Mouse (Mus musculus): ENCODE results near the gene Tiprl. TPM values are rescaled to one million over a fixed set of nuclear protein-coding genes. Genes with fewer than 3 reads are reported as not detected.

Tiprl gene
- polyA plus RNA-seq, 1 experiment from 2014 or later, result 87.3 TPM

GRCm38 (mm10) chr1:165250546-165250945, 13.8 kb upstream of the Tiprl start:
- Histone ChIP-seq H3K4me2 (ENCODE audit: low read depth, low read length) (no peak overlapping the region), H3K36me3 (ENCODE audit: control insufficient read depth, insufficient read depth, low read length) (no peaks in the 10 kb centered on the region), H3K9ac (ENCODE audit: low read length) (no peak overlapping the region), H3K27me3 (ENCODE audit: control insufficient read depth, insufficient read depth, low read length) (no peaks in the 10 kb centered on the region), H3K4me1 (ENCODE audit: control insufficient read depth, insufficient read depth, low read length) (no peaks in the 10 kb centered on the region), H3K27ac (ENCODE audit: low read length) (no peak overlapping the region), H3K9me3 (replicated peaks; ENCODE audit: control insufficient read depth, low read length) (no peaks in the 10 kb centered on the region), H3K4me3 (replicated peaks; ENCODE audit: low read length) (no peak overlapping the region)
- no peak for ATAC-seq (ENCODE audit: insufficient read depth, low FRiP score)
- 78% methylated on average over 2 of the region's 2 CpGs for WGBS

GRCm38 (mm10) chr1:165248842-165249241, 12.0 kb upstream of the Tiprl start:
- no peak for ATAC-seq (ENCODE audit: insufficient read depth, low FRiP score)
- no peak overlapping the region for H3K4me2 ChIP-seq (ENCODE audit: low read depth, low read length)
- no peak overlapping the region for H3K9ac ChIP-seq (ENCODE audit: low read length)
- no peaks in the 10 kb centered on the region for H3K9me3 ChIP-seq (replicated peaks; ENCODE audit: control insufficient read depth, low read length)
- no peak overlapping the region for H3K27ac ChIP-seq (ENCODE audit: low read length)
- H3K4me3 ChIP-seq (replicated peaks; ENCODE audit: low read length), result no peak overlapping the region
- no peaks in the 10 kb centered on the region for H3K4me1 ChIP-seq (ENCODE audit: control insufficient read depth, insufficient read depth, low read length)
- WGBS, result 49% methylated on average over 4 of the region's 4 CpGs
- H3K36me3 ChIP-seq (ENCODE audit: control insufficient read depth, insufficient read depth, low read length), result no peaks in the 10 kb centered on the region
- no peaks in the 10 kb centered on the region for H3K27me3 ChIP-seq (ENCODE audit: control insufficient read depth, insufficient read depth, low read length)

GRCm38 (mm10) chr1:165247788-165248187, 11.0 kb upstream of the Tiprl start:
- H3K36me3 ChIP-seq (ENCODE audit: control insufficient read depth, insufficient read depth, low read length), result no peaks in the 10 kb centered on the region
- H3K4me1 ChIP-seq (ENCODE audit: control insufficient read depth, insufficient read depth, low read length), result no peaks in the 10 kb centered on the region
- no peak overlapping the region for H3K4me2 ChIP-seq (ENCODE audit: low read depth, low read length)
- no peaks in the 10 kb centered on the region for H3K27me3 ChIP-seq (ENCODE audit: control insufficient read depth, insufficient read depth, low read length)
- H3K9me3 ChIP-seq (replicated peaks; ENCODE audit: control insufficient read depth, low read length), result no peaks in the 10 kb centered on the region
- H3K27ac ChIP-seq (ENCODE audit: low read length), result no peak overlapping the region
- WGBS, result 87% methylated on average over 3 of the region's 3 CpGs
- H3K9ac ChIP-seq (ENCODE audit: low read length), result no peak overlapping the region
- no peak overlapping the region for H3K4me3 ChIP-seq (replicated peaks; ENCODE audit: low read length)
- no peak for ATAC-seq (ENCODE audit: insufficient read depth, low FRiP score)

- Histone ChIP-seq H3K27me3 (ENCODE audit: control insufficient read depth, insufficient read depth, low read length) (no peaks in the 10 kb centered on the region), H3K9me3 (replicated peaks; ENCODE audit: control insufficient read depth, low read length) (no peaks in the 10 kb centered on the region), H3K4me2 (ENCODE audit: low read depth, low read length) (no peak overlapping the region), H3K4me1 (ENCODE audit: control insufficient read depth, insufficient read depth, low read length) (no peaks in the 10 kb centered on the region), H3K36me3 (ENCODE audit: control insufficient read depth, insufficient read depth, low read length) (no peaks in the 10 kb centered on the region), H3K9ac (ENCODE audit: low read length) (no peak overlapping the region), H3K4me3 (replicated peaks; ENCODE audit: low read length) (no peak overlapping the region), H3K27ac (ENCODE audit: low read length) (no peak overlapping the region; the same call in 1 of the 2 replicates)
- WGBS, result 39% methylated on average over 5 of the region's 5 CpGs
- 0 out of 2 replicates have a peak, but pooled peaks have one; percentile 35 for ATAC-seq (ENCODE audit: insufficient read depth, low FRiP score)
These were observed 10.3 kb upstream of the Tiprl start for GRCm38 (mm10) chr1:165247085-165247484.

- 0 out of 2 replicates have a peak, but pooled peaks have one; percentile 30 for ATAC-seq (ENCODE audit: insufficient read depth, low FRiP score)
- Histone ChIP-seq H3K4me1 (ENCODE audit: control insufficient read depth, insufficient read depth, low read length) (no peaks in the 10 kb centered on the region), H3K4me2 (ENCODE audit: low read depth, low read length) (no peak overlapping the region), H3K36me3 (ENCODE audit: control insufficient read depth, insufficient read depth, low read length) (no peaks in the 10 kb centered on the region), H3K27me3 (ENCODE audit: control insufficient read depth, insufficient read depth, low read length) (no peaks in the 10 kb centered on the region), H3K9me3 (replicated peaks; ENCODE audit: control insufficient read depth, low read length) (no peaks in the 10 kb centered on the region), H3K9ac (ENCODE audit: low read length) (no peak overlapping the region), H3K4me3 (replicated peaks; ENCODE audit: low read length) (no peak overlapping the region), H3K27ac (ENCODE audit: low read length) (peak overlapping the region; percentile 75; the same call in 1 of the 2 replicates)
- WGBS, result 72% methylated on average over 5 of the region's 5 CpGs
These were observed 9.8 kb upstream of the Tiprl start for GRCm38 (mm10) chr1:165246587-165246986.

GRCm38 (mm10) chr1:165235846-165236245, 950 bp downstream of the Tiprl start:
- Histone ChIP-seq H3K27ac (ENCODE audit: low read length) (peak overlapping the region; percentile 92; the same call in 1 of the 2 replicates), H3K9me3 (replicated peaks; ENCODE audit: control insufficient read depth, low read length) (no peaks in the 10 kb centered on the region), H3K36me3 (ENCODE audit: control insufficient read depth, insufficient read depth, low read length) (no peaks in the 10 kb centered on the region), H3K27me3 (ENCODE audit: control insufficient read depth, insufficient read depth, low read length) (no peaks in the 10 kb centered on the region), H3K9ac (ENCODE audit: low read length) (peak overlapping the region; percentile 85), H3K4me1 (ENCODE audit: control insufficient read depth, insufficient read depth, low read length) (peaks cover 12% of the 10 kb centered on the region), H3K4me2 (ENCODE audit: low read depth, low read length) (peak overlapping the region; percentile 73), H3K4me3 (replicated peaks; ENCODE audit: low read length) (peak overlapping the region; percentile 63)
- WGBS, result 7% methylated on average over 10 of the region's 10 CpGs
- no peak for ATAC-seq (ENCODE audit: insufficient read depth, low FRiP score)

- ATAC-seq (ENCODE audit: insufficient read depth, low FRiP score), result no peak
- Histone ChIP-seq H3K36me3 (ENCODE audit: control insufficient read depth, insufficient read depth, low read length) (no peaks in the 10 kb centered on the region), H3K27me3 (ENCODE audit: control insufficient read depth, insufficient read depth, low read length) (no peaks in the 10 kb centered on the region), H3K4me3 (replicated peaks; ENCODE audit: low read length) (no peak overlapping the region), H3K27ac (ENCODE audit: low read length) (no peak overlapping the region), H3K4me2 (ENCODE audit: low read depth, low read length) (no peak overlapping the region), H3K9ac (ENCODE audit: low read length) (no peak overlapping the region), H3K9me3 (replicated peaks; ENCODE audit: control insufficient read depth, low read length) (no peaks in the 10 kb centered on the region), H3K4me1 (ENCODE audit: control insufficient read depth, insufficient read depth, low read length) (peaks cover 12% of the 10 kb centered on the region)
- WGBS, result 57% methylated on average over 2 of the region's 2 CpGs
These were observed 3.0 kb downstream of the Tiprl start for GRCm38 (mm10) chr1:165233806-165234205.

GRCm38 (mm10) chr1:165230691-165231090, 6.1 kb downstream of the Tiprl start:
- Histone ChIP-seq H3K4me3 (replicated peaks; ENCODE audit: low read length) (no peak overlapping the region), H3K27ac (ENCODE audit: low read length) (no peak overlapping the region)

GRCm38 (mm10) chr1:165229577-165229976, 7.2 kb downstream of the Tiprl start:
- Histone ChIP-seq H3K36me3 (ENCODE audit: control insufficient read depth, insufficient read depth, low read length) (no peaks in the 10 kb centered on the region), H3K4me1 (ENCODE audit: control insufficient read depth, insufficient read depth, low read length) (peaks cover 3% of the 10 kb centered on the region; the same call in 1 of the 2 replicates), H3K9me3 (replicated peaks; ENCODE audit: control insufficient read depth, low read length) (no peaks in the 10 kb centered on the region), H3K4me2 (ENCODE audit: low read depth, low read length) (no peak overlapping the region), H3K4me3 (replicated peaks; ENCODE audit: low read length) (no peak overlapping the region), H3K9ac (ENCODE audit: low read length) (no peak overlapping the region), H3K27ac (ENCODE audit: low read length) (no peak overlapping the region), H3K27me3 (ENCODE audit: control insufficient read depth, insufficient read depth, low read length) (no peaks in the 10 kb centered on the region)
- ATAC-seq (ENCODE audit: insufficient read depth, low FRiP score), result no peak
- WGBS, result 90% methylated on average over 9 of the region's 9 CpGs

More at GRCm38 (mm10) chr1:165230691-165231090, 6.1 kb downstream of the Tiprl start:
- Histone ChIP-seq H3K9ac (ENCODE audit: low read length) (no peak overlapping the region), H3K4me2 (ENCODE audit: low read depth, low read length) (no peak overlapping the region), H3K4me1 (ENCODE audit: control insufficient read depth, insufficient read depth, low read length) (peaks cover 9% of the 10 kb centered on the region), H3K27me3 (ENCODE audit: control insufficient read depth, insufficient read depth, low read length) (no peaks in the 10 kb centered on the region), H3K36me3 (ENCODE audit: control insufficient read depth, insufficient read depth, low read length) (no peaks in the 10 kb centered on the region), H3K9me3 (replicated peaks; ENCODE audit: control insufficient read depth, low read length) (no peaks in the 10 kb centered on the region)
- WGBS, result 96% methylated on average over 4 of the region's 4 CpGs
- no peak for ATAC-seq (ENCODE audit: insufficient read depth, low FRiP score)

Data from stomach, embryonic 16.5 days (tissue).